Mouse (Mus musculus) cerebellum, adult (tissue): ENCODE measurements around the gene Gtf3c2.

ENCODE experiments used
- ATAC-seq: cut with Nextera tagmentation; 2 replicates; pipeline ENCODE4 v1.9.2; 2017; ENCODE audit warnings: mild to moderate bottlenecking, moderate library complexity, mixed read lengths; ENCODE audit not compliant: insufficient number of reproducible peaks, low FRiP score, low TSS enrichment

Gene Gtf3c2

DNA sequence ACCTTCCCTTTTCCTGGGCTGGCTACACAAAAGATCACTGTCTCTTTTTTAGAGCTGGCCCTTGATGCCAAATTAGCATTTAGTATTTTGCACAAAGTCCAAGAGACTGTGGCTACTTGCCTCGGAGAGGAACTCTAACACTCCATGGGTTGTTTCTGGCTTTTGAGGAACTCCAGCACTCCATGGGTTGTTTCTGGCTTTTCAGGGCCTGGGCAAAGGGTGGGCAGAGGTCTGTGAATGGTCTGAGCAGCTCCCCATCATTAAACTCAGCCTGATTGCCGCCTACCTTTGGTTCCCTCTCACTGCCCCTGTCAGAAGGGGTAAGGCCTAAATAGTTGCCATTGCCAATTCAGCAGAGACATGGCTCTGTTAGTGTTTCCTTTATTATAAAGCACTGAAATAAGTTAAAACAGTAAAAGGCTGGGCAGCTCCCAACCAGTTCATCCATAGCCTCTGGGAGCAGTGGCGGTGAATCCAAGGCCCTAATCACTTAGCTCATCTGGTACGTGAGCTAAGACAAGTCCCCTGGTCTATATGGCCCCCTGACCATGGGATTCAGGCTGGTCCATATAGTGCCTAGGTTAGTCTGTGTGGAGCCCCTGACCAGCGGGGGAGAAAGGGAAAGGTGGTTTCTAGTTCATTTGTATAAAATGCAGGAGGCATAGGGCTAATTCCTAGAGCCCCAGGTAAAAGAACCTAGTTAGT is 18.8 kb upstream of the Gtf3c2 start:
- no peak for ATAC-seq

DNA sequence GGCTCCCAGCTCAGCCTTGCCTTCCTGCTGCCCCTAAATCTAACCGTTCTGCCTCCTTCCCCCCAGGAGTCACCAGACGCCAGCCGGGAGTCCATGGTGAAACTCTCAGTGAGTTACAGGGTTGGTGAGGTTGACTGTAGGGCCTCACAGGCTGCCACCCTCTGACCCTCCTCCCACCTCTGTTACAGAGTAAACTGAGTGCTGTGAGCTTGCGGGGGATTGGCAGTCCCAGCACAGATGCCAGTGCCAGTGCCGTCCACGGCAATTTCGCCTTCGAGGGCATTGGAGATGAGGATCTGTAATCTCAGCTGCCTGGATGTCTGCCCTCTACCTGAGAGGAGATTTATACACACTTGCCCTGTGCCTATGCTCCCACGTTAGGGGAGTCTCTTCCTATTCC is 18.2 kb upstream of the Gtf3c2 start:
- no peak for ATAC-seq

- no peak for ATAC-seq
These were observed 17.1 kb upstream of the Gtf3c2 start for GRCm38 (mm10) chr5:31197072-31197471.

- ATAC-seq, result no peak
These were observed 16.3 kb upstream of the Gtf3c2 start for GRCm38 (mm10) chr5:31196207-31196606.

GRCm38 (mm10) chr5:31195671-31196070 is 15.7 kb upstream of the Gtf3c2 start:
- no peak for ATAC-seq

GRCm38 (mm10) chr5:31194486-31195485 is 14.8 kb upstream of the Gtf3c2 start:
- ATAC-seq, result no peak

- 0 out of 2 replicates have a peak, but pooled peaks have one; percentile 3 for ATAC-seq
These were observed 13.8 kb upstream of the Gtf3c2 start for GRCm38 (mm10) chr5:31193631-31194281.

DNA sequence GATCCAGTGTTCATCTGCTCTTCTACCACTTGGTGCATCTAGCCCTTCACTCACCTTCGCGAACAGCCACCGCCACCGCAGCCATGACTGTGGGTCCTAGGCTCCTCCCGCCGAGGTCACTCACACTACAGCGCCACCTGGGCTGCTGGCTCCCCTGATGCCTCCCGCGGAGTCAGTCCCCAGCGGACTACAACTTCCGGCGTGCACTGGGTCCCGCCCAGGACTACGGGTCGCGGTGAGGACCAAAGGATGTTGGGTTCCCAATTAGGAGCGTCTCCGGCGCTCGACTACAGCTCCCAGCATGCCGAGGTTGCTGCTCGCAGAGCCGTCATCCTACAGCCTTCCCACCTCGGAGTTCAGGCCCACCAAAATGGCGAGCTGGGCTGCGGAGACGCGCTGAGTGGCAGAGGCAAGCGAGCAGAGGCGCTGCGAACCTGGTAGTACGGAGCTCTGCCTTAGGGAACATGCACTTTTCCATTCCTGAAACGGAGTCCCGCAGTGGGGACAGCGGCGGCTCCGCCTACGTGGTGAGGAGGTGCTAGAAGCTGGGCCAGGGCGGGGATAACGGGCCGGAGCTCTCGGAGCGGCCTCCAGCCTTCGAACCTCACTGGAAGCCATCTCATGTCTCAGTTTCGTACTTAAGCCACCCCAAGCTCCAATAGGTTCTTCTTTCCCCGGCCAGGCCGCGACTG is 13.1 kb upstream of the Gtf3c2 start, which contains the start of the genes Snx17 and Eif2b4:
TSS of gene Snx17 (plus strand) at position 289 of the 692 bp plus-strand sequence.
TSS of gene Eif2b4 (minus strand) at position 492 of the 692 bp plus-strand sequence.
- ATAC-seq, result peak; percentile 93

DNA sequence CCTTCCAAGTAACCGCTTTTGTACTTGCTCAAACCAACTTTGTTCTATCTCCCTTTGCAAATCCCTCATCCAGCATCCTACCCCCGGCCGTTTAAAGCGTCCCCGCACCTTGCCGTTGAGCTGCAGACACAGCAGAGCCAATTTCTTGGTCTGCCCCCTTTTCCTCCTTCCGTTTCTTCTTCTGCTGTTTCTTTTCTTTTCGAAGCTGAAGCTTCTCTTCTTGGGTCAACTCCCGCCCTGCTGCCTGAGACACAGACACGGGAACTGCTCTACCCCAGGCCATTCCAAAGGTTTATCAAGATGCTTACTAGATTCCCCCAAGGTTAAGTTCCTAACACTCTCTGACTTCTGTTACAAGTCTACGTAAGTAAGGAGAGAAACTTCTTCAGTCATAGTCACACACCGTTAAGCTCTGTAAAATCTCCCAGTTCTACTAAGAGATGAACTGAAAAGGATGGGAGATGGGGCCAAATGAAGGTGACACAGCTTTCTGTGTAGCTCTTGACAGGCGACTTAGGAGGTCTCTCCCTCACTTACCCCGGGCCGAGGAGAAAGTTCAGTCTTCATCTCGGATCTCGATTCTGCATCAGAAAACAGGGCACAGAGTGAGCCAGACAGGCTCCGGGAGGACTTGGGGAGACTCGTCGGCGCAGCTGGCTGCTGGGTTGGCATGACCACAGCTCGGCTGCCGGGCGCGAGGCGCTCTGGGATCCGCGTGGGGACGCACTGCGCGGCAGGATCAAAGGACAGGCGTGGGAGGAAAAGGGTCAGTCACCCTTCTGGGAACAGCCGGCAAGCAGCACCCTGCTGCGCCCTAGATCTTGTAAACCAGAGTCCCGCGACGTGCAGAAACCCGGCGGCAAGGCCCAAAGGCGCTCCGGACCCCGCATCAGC is 12.3 kb upstream of the Gtf3c2 start:
- ATAC-seq, result 0 out of 2 replicates have a peak, but pooled peaks have one; percentile 3

GRCm38 (mm10) chr5:31190201-31190600 is 10.3 kb upstream of the Gtf3c2 start:
- no peak for ATAC-seq

DNA sequence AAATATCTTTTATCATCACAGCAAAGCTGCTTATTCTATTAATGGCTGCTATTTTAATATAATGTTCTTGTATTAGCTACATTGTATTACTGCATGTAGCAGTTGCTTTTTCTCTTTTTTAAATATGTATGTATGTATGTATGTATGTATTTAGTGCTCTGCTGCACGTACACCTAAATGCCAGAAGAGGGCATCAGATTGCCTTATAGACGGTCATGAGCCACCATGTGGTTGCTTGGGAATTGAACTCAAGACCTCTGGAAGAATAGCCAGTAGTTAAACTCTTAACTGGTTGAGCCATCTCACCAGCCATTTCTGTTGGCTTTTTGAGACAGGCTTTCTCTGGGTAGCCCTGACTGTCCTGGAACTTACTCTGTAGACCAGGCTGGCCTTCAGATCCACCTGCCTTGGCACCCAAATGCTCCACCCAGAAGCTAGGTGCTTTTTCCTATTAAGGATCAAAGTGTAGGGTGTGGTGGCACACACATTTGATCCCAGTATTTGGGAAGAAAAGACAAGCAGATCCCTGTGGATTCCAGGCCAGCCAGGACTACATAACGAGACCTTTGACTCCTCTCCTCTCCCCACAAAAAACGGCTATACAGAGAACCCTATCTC is 8.4 kb upstream of the Gtf3c2 start:
- no peak for ATAC-seq

DNA sequence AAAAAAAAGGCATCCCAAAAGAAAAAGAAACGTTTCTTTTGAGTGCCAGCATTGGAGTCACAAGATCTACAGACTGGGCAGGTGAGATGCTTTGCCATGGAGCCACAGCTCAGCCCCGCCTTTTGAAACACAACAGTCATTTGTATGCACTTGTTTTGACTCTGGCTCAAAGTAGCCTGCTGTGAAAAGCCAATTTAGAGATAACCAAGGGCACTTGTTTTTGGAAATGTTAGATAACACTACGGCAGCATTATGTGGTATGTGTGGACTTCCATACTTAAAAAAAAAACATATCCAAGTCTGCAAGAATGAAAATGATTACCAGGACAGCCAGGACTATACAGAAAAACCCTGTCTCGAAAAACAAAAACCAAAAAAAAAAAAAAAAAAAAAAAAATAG is 3.7 kb upstream of the Gtf3c2 start:
- ATAC-seq, result no peak

GRCm38 (mm10) chr5:31181183-31181770 is 1.3 kb upstream of the Gtf3c2 start:
- ATAC-seq, result no peak

DNA sequence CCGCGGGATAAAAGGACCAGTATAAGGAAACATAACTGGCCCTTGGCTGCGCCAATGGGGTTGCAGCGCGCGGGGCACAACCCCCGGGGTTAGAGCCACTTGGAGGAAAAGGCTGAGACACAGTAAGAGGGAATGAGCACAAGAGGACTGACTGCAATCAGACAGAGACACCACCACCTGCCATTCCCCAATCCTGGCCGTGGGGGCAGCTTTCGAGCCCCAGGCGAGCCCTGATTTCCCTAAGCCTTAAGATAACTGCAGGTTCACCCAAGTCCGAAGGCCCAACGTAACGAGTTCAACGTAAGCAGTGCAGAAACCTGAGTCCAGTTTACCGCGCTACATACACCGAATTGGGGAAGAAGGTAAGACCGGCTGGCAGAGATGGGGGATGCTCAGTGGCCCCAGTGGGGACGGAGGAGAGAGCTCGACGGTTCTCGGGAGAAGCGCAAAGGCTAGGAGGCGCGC is 611 bp downstream of the Gtf3c2 start:
- ATAC-seq, result peak; percentile 8

- ATAC-seq, result no peak
These were observed 11.3 kb downstream of the Gtf3c2 start for GRCm38 (mm10) chr5:31168630-31169029.

DNA sequence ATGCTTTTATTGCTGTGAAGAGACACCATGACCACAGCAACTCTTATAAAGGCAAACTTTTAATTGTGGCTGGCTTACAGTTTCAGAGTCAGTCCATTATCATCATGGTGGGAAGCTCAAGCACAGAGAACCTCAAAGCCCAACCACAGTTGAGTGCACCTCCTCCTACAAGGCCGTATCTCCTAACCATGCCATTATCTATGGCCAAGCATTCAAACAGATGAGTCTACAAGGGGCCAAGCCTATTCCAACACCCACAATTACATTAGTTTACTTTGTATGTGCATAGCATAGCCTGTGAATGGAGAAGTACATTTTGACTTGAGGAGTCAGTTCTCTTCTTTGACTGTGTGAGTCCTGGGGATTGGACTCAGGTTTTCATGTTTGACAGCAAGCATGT is 15.1 kb downstream of the Gtf3c2 start:
- no peak for ATAC-seq

DNA sequence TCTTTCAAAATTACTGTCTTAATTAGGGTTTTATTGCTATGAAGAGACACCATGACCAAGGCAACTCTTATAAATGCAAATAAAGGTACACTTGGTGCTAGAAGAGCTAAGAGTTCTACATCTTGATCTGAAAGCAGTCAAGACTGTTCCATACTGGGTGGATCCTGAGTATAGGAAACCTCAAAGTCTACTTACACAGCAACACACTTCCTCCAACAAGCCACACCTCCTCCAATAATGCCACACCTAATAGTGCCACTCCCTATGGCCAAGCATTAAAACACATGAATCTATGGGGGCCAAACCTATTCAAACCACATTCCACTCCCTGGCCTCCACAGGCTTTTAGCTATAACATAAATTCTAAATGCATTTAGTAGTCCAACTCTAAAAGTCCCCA is 17.5 kb downstream of the Gtf3c2 start:
- no peak for ATAC-seq

GRCm38 (mm10) chr5:31154152-31154553 is 25.8 kb downstream of the Gtf3c2 start, which contains the start of gene Mpv17:
Gene Mpv17 (minus strand): TSS chr5:31154251.
- peak; percentile 92 for ATAC-seq
